Mouse (Mus musculus): Measurements from ENCODE around the gene Gm14214.
A peak's percentile ranks its signal among the peaks of the same experiment; 100 is the strongest.

Gene Gm14214

DNA sequence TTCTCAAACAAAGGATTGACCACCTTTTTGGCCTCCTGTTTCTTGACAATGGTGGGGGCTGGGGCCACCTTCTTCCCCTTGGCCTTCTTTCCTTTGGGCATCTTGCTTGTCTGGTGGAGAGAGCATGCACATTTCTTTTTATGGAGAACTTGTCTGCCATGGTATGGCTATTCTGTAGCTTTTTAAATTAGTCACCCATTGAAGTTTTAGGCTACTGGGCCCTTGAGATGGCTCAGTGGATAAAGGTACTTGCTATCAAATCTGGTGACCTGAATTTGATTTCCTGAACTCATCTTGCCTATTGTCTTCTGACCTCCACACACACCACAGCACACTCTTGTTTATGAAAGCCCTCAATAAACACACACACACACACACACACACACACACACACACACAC lies at the start of gene Gm14214:
TSS of gene Gm14214 (minus strand) at position 101 of the 400 bp plus-strand sequence.
- DNase-seq: no peak

DNA sequence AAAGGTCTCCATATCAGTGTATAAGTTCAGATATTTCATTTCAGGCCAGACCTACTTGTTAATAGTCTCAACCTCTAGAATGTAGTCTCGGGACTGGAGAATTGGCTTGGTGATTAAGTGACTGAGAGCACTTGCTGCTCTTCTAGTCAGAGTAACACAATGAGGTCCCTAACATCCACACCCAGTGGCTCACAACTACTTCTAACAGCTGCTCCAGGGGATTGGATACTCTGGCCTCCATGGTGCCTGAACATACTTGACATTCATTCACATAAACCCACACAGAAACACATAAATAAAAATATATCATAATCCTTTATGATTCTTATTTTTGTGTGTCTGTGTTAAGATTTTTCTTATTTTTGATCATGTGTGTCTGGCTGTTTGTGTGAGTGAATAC lies 48.8 kb upstream of the Gm14214 start:
- no peak for DNase-seq

GRCm38 (mm10) chr2:154817788-154818187 lies 48.0 kb upstream of the Gm14214 start:
- DNase-seq: peak; percentile 46 to 71

- DNase-seq: no peak
Observed at GRCm38 (mm10) chr2:154817089-154817488, 47.3 kb upstream of the Gm14214 start.

DNA sequence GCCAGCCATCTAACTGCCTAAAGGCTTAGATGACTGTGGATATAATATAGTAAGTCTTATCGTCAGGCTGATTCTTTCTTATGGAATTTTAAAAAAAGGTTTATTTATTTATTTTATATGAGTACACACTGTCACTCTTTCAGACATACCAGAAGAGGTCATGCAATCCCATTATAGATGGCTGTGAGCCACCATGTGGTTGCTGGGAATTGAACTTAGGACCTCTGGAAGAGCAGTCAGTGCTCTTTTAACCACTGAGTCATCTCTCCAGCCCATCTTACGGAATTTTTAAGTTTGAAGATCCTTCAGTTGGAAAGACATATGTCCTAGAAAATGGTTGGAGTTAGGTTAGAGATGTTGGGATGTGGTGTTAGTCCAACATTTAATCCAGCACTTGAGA lies 43.6 kb upstream of the Gm14214 start:
- no peak for DNase-seq

- no peak for DNase-seq
Observed at GRCm38 (mm10) chr2:154810821-154811220, 41.0 kb upstream of the Gm14214 start.

GRCm38 (mm10) chr2:154809107-154809762 lies 39.4 kb upstream of the Gm14214 start:
- peak; percentile 72 to 79 for DNase-seq

DNA sequence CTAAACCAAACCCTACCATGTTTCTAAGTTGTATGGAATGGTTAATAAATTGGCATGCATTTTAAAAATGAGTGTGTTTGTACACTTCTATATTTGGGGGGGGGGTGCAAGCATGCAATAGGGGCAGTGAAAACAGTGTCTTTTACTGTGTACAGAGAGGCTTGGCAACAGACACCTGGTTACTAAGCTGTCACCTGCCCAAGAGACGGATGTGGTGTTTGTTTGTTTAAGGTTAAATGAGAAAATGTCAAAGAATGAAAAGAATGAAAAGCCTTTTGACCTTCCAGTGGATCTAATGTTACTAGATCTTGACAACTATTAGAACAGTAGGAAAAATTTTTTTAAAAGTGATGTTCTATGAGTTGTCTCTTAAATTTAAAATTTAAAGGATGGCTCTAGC lies 37.9 kb upstream of the Gm14214 start:
- no peak for DNase-seq

GRCm38 (mm10) chr2:154803845-154804244 lies 34.0 kb upstream of the Gm14214 start:
- DNase-seq: no peak

DNA sequence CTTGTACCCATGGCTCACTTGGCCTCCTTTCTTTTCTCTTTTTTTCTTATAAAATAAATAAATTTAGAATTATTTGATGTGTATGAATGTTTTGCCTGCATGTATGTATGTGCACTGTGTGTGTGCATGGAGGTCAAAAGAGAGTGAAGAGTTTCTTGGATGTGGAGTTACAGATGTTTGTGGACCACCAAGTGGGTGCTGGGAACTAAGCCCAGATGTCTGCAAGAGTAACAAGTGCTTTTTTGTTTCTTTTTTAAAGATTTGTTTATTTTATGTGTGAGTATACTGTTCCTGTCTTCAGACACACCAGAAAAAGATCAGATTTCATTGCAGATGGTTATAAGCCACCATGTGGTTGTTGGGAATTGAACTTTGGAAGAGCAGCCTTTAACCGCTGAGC lies 33.5 kb upstream of the Gm14214 start:
- DNase-seq: no peak

GRCm38 (mm10) chr2:154791661-154792642 lies 22.1 kb upstream of the Gm14214 start:
- peak; percentile 88 to 92 for DNase-seq

GRCm38 (mm10) chr2:154790656-154791483 lies 21.0 kb upstream of the Gm14214 start, which contains the start of the genes Raly and a:
Gene Raly, plus strand, starts transcription at chr2:154791096.
Gene a, plus strand, starts transcription at chr2:154791402.
- DNase-seq: peak; percentile 98

- DNase-seq: no peak
Observed at GRCm38 (mm10) chr2:154789977-154790655, 20.3 kb upstream of the Gm14214 start.

DNA sequence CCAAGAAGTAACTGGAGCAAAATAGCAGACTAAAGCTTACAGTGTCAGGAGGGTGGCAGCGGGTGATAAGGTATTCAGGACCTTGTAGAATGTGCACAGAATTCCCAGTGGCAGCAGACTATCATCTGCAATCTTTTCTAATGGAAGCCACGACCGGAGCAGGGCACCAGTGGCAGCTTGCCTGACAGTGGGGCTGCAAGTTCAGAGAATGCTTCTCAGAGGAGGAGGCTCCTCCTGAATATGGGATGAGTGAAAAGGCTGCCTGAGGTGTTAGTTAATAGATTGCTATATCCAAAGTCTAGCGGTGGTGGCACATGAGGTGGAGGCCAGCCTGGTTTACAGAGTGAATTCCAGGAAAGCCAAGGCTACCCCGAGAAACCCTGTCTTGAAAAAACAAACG lies 19.6 kb upstream of the Gm14214 start:
- no peak for DNase-seq

DNA sequence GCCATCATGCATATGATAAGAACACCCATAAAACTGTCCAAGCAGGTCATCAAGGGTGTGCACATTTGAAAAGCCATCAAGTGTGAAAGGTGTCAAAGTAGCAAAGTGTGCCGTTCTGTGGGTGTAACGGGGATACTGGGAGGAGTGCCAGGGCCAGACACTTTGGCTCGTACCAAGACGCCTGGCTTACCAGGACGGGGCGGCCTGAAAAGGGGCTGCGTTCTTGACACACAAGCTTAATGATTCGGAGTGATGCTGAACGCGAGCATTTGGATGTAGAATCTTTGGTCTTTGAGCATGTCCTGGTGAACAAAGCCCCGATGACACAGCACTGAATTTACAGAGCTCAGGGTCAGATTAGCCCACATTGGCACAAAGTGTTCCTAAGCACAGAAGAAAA lies 16.9 kb upstream of the Gm14214 start:
- peak in 1 of 2 experiments; percentile 36 for DNase-seq

GRCm38 (mm10) chr2:154786187-154786586 lies 16.4 kb upstream of the Gm14214 start:
- no peak for DNase-seq

DNA sequence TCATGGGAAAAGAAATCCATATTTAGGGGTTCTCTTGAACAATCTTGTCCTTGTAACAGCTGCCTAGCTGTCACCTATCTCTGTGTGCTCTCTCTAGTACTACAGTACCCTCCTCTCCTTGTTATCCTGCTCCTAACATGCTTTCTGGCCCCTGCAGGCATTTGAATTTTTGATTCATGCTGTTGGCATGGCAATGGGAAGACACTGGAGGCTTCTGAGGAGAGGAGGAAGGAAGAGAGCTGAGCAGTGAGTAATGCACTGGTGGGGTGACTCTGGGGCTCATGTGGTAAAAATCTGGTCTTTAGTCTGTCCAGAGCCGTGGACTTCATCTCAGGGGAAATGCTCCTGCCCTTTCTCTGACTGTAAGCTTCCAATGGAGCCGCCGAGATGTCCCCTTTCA lies 15.5 kb upstream of the Gm14214 start:
- no peak for DNase-seq

- DNase-seq: no peak
Observed at GRCm38 (mm10) chr2:154782856-154783650, 13.2 kb upstream of the Gm14214 start.

GRCm38 (mm10) chr2:154782361-154782760 lies 12.5 kb upstream of the Gm14214 start:
- peak in 1 of 2 experiments; percentile 37 for DNase-seq

DNA sequence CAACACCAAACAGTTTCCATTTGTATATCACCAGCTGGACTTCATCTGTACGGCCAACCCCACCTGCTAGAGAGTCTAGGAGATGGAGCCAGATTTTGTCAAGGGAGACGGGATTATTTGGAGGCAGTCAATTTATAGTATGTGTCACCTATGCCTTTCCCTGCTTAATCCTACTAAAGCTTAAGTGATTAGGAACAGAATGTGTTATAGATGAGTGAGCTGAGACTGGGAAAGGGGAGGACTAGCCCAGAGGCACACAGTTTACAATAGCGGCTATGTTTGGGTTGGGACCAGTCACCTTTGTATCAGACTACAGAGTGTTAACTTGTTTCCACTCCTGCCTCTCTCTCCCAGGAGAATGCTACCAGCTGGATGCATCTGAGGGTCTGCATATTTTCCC lies 9.8 kb upstream of the Gm14214 start:
- DNase-seq: no peak

DNA sequence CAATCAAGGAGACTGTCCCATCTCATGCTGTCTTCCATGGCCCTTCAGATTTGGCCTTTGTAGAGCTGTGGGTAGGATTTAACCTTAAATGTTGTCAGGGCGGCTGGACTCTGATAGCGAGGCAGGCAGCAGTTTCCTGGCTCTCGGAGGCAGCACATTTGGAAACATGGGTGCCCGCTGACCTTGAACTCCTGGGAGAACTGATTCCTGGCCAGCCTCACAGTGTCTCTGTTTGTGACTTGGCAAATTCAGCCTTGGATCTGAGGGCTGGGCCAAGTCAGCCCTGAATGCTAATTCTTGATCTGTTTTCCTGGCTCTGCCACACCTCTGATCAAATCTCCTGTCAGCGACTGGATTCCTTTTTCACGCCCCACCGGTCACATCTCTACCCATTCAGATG lies 6.7 kb upstream of the Gm14214 start:
- no peak for DNase-seq
